Mouse (Mus musculus): ENCODE results near the gene Bckdha. TPM values are rescaled to one million over a fixed set of nuclear protein-coding genes. Genes with fewer than 3 reads are reported as not detected.
A peak's percentile ranks its signal among the peaks of the same experiment; 100 is the strongest.

Bckdha gene
- polyA plus RNA-seq, 1 experiment from 2014 or later = 48.7 TPM

GRCm38 (mm10) chr7:25700732-25701131, 42.0 kb upstream of the Bckdha start:
- H3K9me3 ChIP-seq (ENCODE audit: control insufficient read depth, low read length) = peaks cover 5% of the 10 kb centered on the region
- WGBS = 77% methylated on average over 12 of the region's 12 CpGs
- peaks cover 8% of the 10 kb centered on the region for H3K4me1 ChIP-seq (replicated peaks; ENCODE audit: control insufficient read depth, insufficient read depth, low read length)
- H3K4me3 ChIP-seq (ENCODE audit: low read depth, low read length) = no peak overlapping the region
- H3K27me3 ChIP-seq (replicated peaks; ENCODE audit: control insufficient read depth, insufficient read depth, low read length) = no peaks in the 10 kb centered on the region
- H3K9ac ChIP-seq (ENCODE audit: low read length) = no peak overlapping the region
- H3K27ac ChIP-seq (ENCODE audit: low read depth) = no peak overlapping the region
- no peak for DNase-seq (ENCODE audit: low spot score)
- ATAC-seq (replicated peaks; ENCODE audit: low FRiP score, low TSS enrichment, low read depth) = no peak
- no peaks in the 10 kb centered on the region for H3K36me3 ChIP-seq (ENCODE audit: control insufficient read depth, insufficient read depth, low read length)
- no peak overlapping the region for H3K4me2 ChIP-seq (ENCODE audit: low read length)

GRCm38 (mm10) chr7:25699851-25700250, 41.1 kb upstream of the Bckdha start:
- Histone ChIP-seq H3K36me3 (ENCODE audit: control insufficient read depth, insufficient read depth, low read length) (no peaks in the 10 kb centered on the region), H3K4me1 (replicated peaks; ENCODE audit: control insufficient read depth, insufficient read depth, low read length) (no peaks in the 10 kb centered on the region)
- WGBS = 60% methylated on average over 13 of the region's 13 CpGs

GRCm38 (mm10) chr7:25694104-25694503, 35.3 kb upstream of the Bckdha start:
- H3K4me3 ChIP-seq (ENCODE audit: low read depth, low read length) = no peak overlapping the region
- ATAC-seq (replicated peaks; ENCODE audit: low FRiP score, low TSS enrichment, low read depth) = no peak
- 68% methylated on average over 8 of the region's 8 CpGs for WGBS
- DNase-seq (ENCODE audit: low spot score) = no peak
- no peak overlapping the region for H3K9ac ChIP-seq (ENCODE audit: low read length)
- no peak overlapping the region for H3K4me2 ChIP-seq (ENCODE audit: low read length)
- H3K36me3 ChIP-seq (ENCODE audit: control insufficient read depth, insufficient read depth, low read length) = no peaks in the 10 kb centered on the region
- H3K27ac ChIP-seq (ENCODE audit: low read depth) = no peak overlapping the region
- H3K27me3 ChIP-seq (replicated peaks; ENCODE audit: control insufficient read depth, insufficient read depth, low read length) = no peaks in the 10 kb centered on the region
- peaks cover 4% of the 10 kb centered on the region; the same call in 1 of the 2 replicates for H3K4me1 ChIP-seq (replicated peaks; ENCODE audit: control insufficient read depth, insufficient read depth, low read length)
- no peaks in the 10 kb centered on the region for H3K9me3 ChIP-seq (ENCODE audit: control insufficient read depth, low read length)

More at GRCm38 (mm10) chr7:25699851-25700250, 41.1 kb upstream of the Bckdha start:
- H3K9ac ChIP-seq (ENCODE audit: low read length) = no peak overlapping the region
- H3K9me3 ChIP-seq (ENCODE audit: control insufficient read depth, low read length) = peaks cover 5% of the 10 kb centered on the region
- ATAC-seq (replicated peaks; ENCODE audit: low FRiP score, low TSS enrichment, low read depth) (no peak), DNase-seq (ENCODE audit: low spot score) (no peak)
- H3K27ac ChIP-seq (ENCODE audit: low read depth) = no peak overlapping the region
- H3K4me3 ChIP-seq (ENCODE audit: low read depth, low read length) = no peak overlapping the region
- H3K27me3 ChIP-seq (replicated peaks; ENCODE audit: control insufficient read depth, insufficient read depth, low read length) = no peaks in the 10 kb centered on the region
- no peak overlapping the region for H3K4me2 ChIP-seq (ENCODE audit: low read length)

- no peak overlapping the region for H3K9ac ChIP-seq (ENCODE audit: low read length)
- no peak for ATAC-seq (replicated peaks; ENCODE audit: low FRiP score, low TSS enrichment, low read depth)
- H3K4me1 ChIP-seq (replicated peaks; ENCODE audit: control insufficient read depth, insufficient read depth, low read length) = peaks cover 10% of the 10 kb centered on the region; the same call in 1 of the 2 replicates
- no peaks in the 10 kb centered on the region for H3K9me3 ChIP-seq (ENCODE audit: control insufficient read depth, low read length)
- H3K4me3 ChIP-seq (ENCODE audit: low read depth, low read length) = no peak overlapping the region
- DNase-seq (ENCODE audit: low spot score) = no peak
- H3K4me2 ChIP-seq (ENCODE audit: low read length) = peak overlapping the region; percentile 90
- 42% methylated on average over 5 of the region's 5 CpGs for whole genome bisulfite sequencing
- H3K27ac ChIP-seq (ENCODE audit: low read depth) = no peak overlapping the region
- no peaks in the 10 kb centered on the region for H3K36me3 ChIP-seq (ENCODE audit: control insufficient read depth, insufficient read depth, low read length)
- H3K27me3 ChIP-seq (replicated peaks; ENCODE audit: control insufficient read depth, insufficient read depth, low read length) = peaks cover 13% of the 10 kb centered on the region; the same call in 1 of the 2 replicates
Observed at GRCm38 (mm10) chr7:25690051-25690450, 31.3 kb upstream of the Bckdha start.

GRCm38 (mm10) chr7:25689603-25690021, 30.8 kb upstream of the Bckdha start:
- 14% methylated on average over 12 of the region's 12 CpGs for WGBS
- ATAC-seq (replicated peaks; ENCODE audit: low FRiP score, low TSS enrichment, low read depth) (no peak), DNase-seq (ENCODE audit: low spot score) (no peak)
- Histone ChIP-seq H3K27me3 (replicated peaks; ENCODE audit: control insufficient read depth, insufficient read depth, low read length) (peaks cover 13% of the 10 kb centered on the region; the same call in 1 of the 2 replicates), H3K36me3 (ENCODE audit: control insufficient read depth, insufficient read depth, low read length) (no peaks in the 10 kb centered on the region), H3K4me3 (ENCODE audit: low read depth, low read length) (peak overlapping the region; percentile 59), H3K9me3 (ENCODE audit: control insufficient read depth, low read length) (no peaks in the 10 kb centered on the region), H3K4me1 (replicated peaks; ENCODE audit: control insufficient read depth, insufficient read depth, low read length) (peaks cover 10% of the 10 kb centered on the region; the same call in 1 of the 2 replicates), H3K27ac (ENCODE audit: low read depth) (0 out of 2 replicates have a peak overlapping the region, but pooled peaks have one; percentile 3), H3K9ac (ENCODE audit: low read length) (no peak overlapping the region), H3K4me2 (ENCODE audit: low read length) (peak overlapping the region; percentile 90)

GRCm38 (mm10) chr7:25688810-25689586, 30.2 kb upstream of the Bckdha start:
- peak; percentile 51 for ATAC-seq (replicated peaks; ENCODE audit: low FRiP score, low TSS enrichment, low read depth)
- H3K36me3 ChIP-seq (ENCODE audit: control insufficient read depth, insufficient read depth, low read length) = no peaks in the 10 kb centered on the region
- peaks cover 10% of the 10 kb centered on the region; the same call in 1 of the 2 replicates for H3K4me1 ChIP-seq (replicated peaks; ENCODE audit: control insufficient read depth, insufficient read depth, low read length)
- H3K4me3 ChIP-seq (ENCODE audit: low read depth, low read length) = peak overlapping the region; percentile 59
- 0 out of 2 replicates have a peak overlapping the region, but pooled peaks have one; percentile 3 for H3K27ac ChIP-seq (ENCODE audit: low read depth)
- peak overlapping the region; percentile 90 for H3K4me2 ChIP-seq (ENCODE audit: low read length)
- H3K9me3 ChIP-seq (ENCODE audit: control insufficient read depth, low read length) = no peaks in the 10 kb centered on the region
- H3K27me3 ChIP-seq (replicated peaks; ENCODE audit: control insufficient read depth, insufficient read depth, low read length) = peaks cover 13% of the 10 kb centered on the region; the same call in 1 of the 2 replicates
- DNase-seq (ENCODE audit: low spot score) = peak; percentile 81
- H3K9ac ChIP-seq (ENCODE audit: low read length) = peak overlapping the region; percentile 43
- WGBS = under 1% methylated on average over 51 of the region's 52 CpGs

GRCm38 (mm10) chr7:25687811-25688401, 29.1 kb upstream of the Bckdha start:
- Histone ChIP-seq H3K27ac (ENCODE audit: low read depth) (peak overlapping the region; percentile 22; the same call in 1 of the 2 replicates), H3K36me3 (ENCODE audit: control insufficient read depth, insufficient read depth, low read length) (peaks cover 2% of the 10 kb centered on the region; the same call in 1 of the 2 replicates), H3K4me1 (replicated peaks; ENCODE audit: control insufficient read depth, insufficient read depth, low read length) (peaks cover 10% of the 10 kb centered on the region; the same call in 1 of the 2 replicates), H3K9ac (ENCODE audit: low read length) (peak overlapping the region; percentile 43), H3K9me3 (ENCODE audit: control insufficient read depth, low read length) (no peaks in the 10 kb centered on the region), H3K4me3 (ENCODE audit: low read depth, low read length) (peak overlapping the region; percentile 59), H3K27me3 (replicated peaks; ENCODE audit: control insufficient read depth, insufficient read depth, low read length) (peaks cover 13% of the 10 kb centered on the region; the same call in 1 of the 2 replicates), H3K4me2 (ENCODE audit: low read length) (peak overlapping the region; percentile 90)
- under 1% methylated on average over 47 of the region's 47 CpGs for WGBS
- no peak for ATAC-seq (replicated peaks; ENCODE audit: low FRiP score, low TSS enrichment, low read depth)
- DNase-seq (ENCODE audit: low spot score) = peak; percentile 70

- Histone ChIP-seq H3K27me3 (replicated peaks; ENCODE audit: control insufficient read depth, insufficient read depth, low read length) (peaks cover 13% of the 10 kb centered on the region; the same call in 1 of the 2 replicates), H3K9ac (ENCODE audit: low read length) (peak within 1 kb of the TSS; percentile 65), H3K4me1 (replicated peaks; ENCODE audit: control insufficient read depth, insufficient read depth, low read length) (peaks cover 10% of the 10 kb centered on the region; the same call in 1 of the 2 replicates), H3K36me3 (ENCODE audit: control insufficient read depth, insufficient read depth, low read length) (peaks cover 4% of the 10 kb centered on the region; the same call in 1 of the 2 replicates), H3K9me3 (ENCODE audit: control insufficient read depth, low read length) (no peaks in the 10 kb centered on the region), H3K4me2 (ENCODE audit: low read length) (peak within 1 kb of the TSS; percentile 90), H3K27ac (ENCODE audit: low read depth) (peak within 1 kb of the TSS; percentile 62), H3K4me3 (ENCODE audit: low read depth, low read length) (peak within 1 kb of the TSS; percentile 59)
- DNase-seq (ENCODE audit: low spot score) (peak; percentile 92), ATAC-seq (replicated peaks; ENCODE audit: low FRiP score, low TSS enrichment, low read depth) (peak; percentile 47; the same call in 1 of the 2 replicates)
- under 1% methylated on average over 54 of the region's 69 CpGs for WGBS
Observed at GRCm38 (mm10) chr7:25686680-25687531, 28.1 kb upstream of the Bckdha start, which contains the start of gene Tgfb1. Tgfb1 (plus strand) TSS chr7:25687002.
